Mouse (Mus musculus) c-Kit-positive CD71-negative TER-119-negative erythroid progenitor cells, embryonic 14.5 days (primary cell): Measurements from ENCODE around the gene Mmp21.

Experiments
- DNase-seq: peaks from one replicate; pipeline ENCODE4 v3.0.0-alpha.2; 2013; ENCODE audit warnings: low read depth

Gene Mmp21

GRCm38 (mm10) chr7:133662467-133662866 is 17.4 kb downstream of the Mmp21 start:
- no peak for DNase-seq

GRCm38 (mm10) chr7:133645716-133646115 is 34.1 kb downstream of the Mmp21 start:
- no peak for DNase-seq

- no peak for DNase-seq
Measured at GRCm38 (mm10) chr7:133638821-133639220, 41.0 kb downstream of the Mmp21 start.

DNA sequence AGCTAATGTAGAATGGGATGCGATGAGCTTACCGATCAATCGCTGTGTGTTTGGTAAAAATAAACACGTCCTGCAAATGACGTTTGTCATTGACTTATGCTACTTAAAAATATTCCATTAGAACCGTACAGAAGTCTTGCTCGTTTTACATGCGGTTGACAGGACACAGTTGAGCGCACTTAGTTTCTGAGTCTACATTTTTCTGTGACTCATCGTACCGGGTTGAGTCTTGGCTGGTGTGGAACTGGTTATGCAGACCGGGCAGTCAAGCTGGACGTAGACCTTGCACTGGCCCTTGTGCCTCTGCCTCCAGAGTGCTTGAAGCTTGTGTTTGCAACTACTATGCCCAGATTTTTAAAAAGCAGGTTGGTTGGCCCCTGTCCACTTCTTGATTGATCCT is 41.6 kb downstream of the Mmp21 start:
- no peak for DNase-seq

DNA sequence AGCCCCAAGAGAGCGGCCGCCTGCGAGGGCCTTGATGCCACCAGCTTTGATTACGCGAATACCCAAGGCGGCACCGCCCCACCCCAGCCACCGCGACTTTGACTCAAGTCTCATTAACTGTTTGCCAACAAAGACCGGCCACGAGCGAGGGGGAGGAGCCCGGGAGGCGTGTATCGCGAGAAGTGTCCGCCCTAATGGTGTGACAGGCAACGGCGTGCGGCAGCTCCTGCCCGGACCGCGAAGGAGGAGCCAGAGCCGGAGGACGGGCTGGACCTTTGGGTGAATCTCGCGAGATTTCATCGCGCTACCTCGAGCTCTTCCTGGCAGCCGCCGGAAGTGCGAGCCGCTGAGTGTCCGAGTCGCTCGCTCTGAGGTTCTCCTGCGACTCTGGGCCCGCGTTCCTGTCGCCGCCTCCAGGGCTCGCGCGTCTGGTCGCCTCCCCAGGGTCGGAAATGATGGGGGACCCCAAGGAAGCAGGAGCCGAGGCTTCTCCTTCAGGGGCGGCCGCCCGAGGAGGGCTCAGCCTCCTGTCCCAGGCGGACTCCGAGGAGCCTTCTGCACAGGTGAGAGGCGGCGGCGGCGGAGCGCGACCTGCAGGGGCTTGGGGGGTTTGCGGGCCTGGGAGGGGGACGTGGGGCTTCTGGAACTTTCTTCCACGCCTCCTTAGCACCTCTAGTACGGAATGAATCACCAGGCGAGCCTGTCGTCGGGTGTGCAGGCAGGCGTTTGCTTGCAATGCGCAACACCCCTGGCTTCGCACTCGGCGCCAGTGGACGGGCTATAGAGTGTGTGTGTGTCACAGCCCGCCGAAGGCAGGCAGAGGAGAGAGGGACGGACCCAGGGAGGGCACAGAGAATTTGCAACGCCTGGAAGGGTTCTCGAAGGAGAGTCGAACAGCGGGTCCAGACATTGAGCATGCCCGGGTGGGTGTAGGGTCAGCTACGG is 42.2 kb downstream of the Mmp21 start, which contains the start of gene Edrf1:
Gene Edrf1, plus strand, starts transcription at position 183 of the 945 bp plus-strand sequence.
- DNase-seq = peak; percentile 98

GRCm38 (mm10) chr7:133636738-133637352 is 43.0 kb downstream of the Mmp21 start:
- DNase-seq = peak; percentile 81

GRCm38 (mm10) chr7:133634932-133635650 is 44.8 kb downstream of the Mmp21 start:
- DNase-seq = no peak

DNA sequence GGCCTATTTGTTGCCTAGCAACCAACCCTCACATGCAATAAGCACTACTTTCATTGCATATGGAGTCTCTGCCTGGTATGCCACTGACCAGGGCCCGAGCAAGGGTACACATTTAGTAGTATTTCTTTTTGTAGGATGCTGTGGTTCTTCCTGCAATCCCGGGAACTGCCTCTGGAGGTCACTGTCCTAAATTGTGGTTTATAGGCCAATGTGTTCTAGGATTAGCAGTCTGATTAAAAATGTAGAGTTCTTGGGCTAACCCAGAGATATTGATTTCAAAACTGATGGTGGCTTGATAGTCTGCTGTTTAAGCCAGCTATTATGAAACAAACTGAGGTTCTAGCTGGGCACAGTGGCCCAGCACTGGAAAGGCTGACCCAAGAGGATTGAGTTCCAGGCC is 47.4 kb downstream of the Mmp21 start:
- DNase-seq = peak; percentile 64

GRCm38 (mm10) chr7:133630821-133631220 is 49.0 kb downstream of the Mmp21 start:
- no peak for DNase-seq

GRCm38 (mm10) chr7:133627184-133627936 is 52.5 kb downstream of the Mmp21 start:
- DNase-seq = no peak
